Mouse (Mus musculus) olfactory bulb, adult 2 months (tissue): ENCODE results near the gene Hsp90ab1.

Experiments used
- CTCF ChIP-seq: fragments of 200-500 bp; IDR thresholded peaks from 2 replicates; pipeline ENCODE4 v1.5.1; 2012; ENCODE audit warnings: low read depth, mild to moderate bottlenecking, low read length, moderate library complexity; ENCODE audit not compliant: insufficient read depth
- POLR2A ChIP-seq: fragments of 200-500 bp; IDR thresholded peaks from 2 replicates; pipeline ENCODE4 v1.6.1; 2012; ENCODE audit warnings: mild to moderate bottlenecking, low read depth, low read length, moderate library complexity; ENCODE audit not compliant: insufficient read depth

GRCm38 (mm10) chr17:45573780-45574123 is 681 bp upstream of the Hsp90ab1 start:
- no peak for TF ChIP-seq CTCF
- no peak; the same call in 1 of the 2 replicates for TF ChIP-seq POLR2A
